Mouse (Mus musculus): Measurements from ENCODE around the gene St6galnac5.

GRCm38 (mm10) chr3:152926166-152926565 is 55.9 kb downstream of the St6galnac5 start:
- TF ChIP-seq CTCF (IDR thresholded peaks at IDR 0.05; ENCODE audit: extremely low read depth, insufficient read length, insufficient replicate concordance, low read depth, low read length): no peak
- TF ChIP-seq POLR2A (IDR thresholded peaks at IDR 0.05; ENCODE audit: low read depth, low read length): no peak

Data from small intestine, adult 2 months (tissue).